Mouse (Mus musculus) olfactory bulb, adult 2 months (tissue): ENCODE data around the gene Cd276. TPM values are rescaled to one million over a fixed set of nuclear protein-coding genes. Genes with fewer than 3 reads are reported as not detected.

Experiments
- H3K27ac ChIP-seq: fragments of 200-500 bp; 2 replicates; pipeline ENCODE4 v1.5.1; 2012; ENCODE audit warnings: low read depth, low read length; ENCODE audit not compliant: insufficient read depth
- H3K4me1 ChIP-seq: fragments of 200-500 bp; 2 replicates; pipeline ENCODE4 v1.6.1; 2012; ENCODE audit warnings: low read length; ENCODE audit not compliant: control insufficient read depth, insufficient read depth
- H3K4me3 ChIP-seq: fragments of 200-500 bp; 2 replicates; pipeline ENCODE4 v1.5.1; 2012; ENCODE audit warnings: mild to moderate bottlenecking, low read depth, low read length, moderate library complexity; ENCODE audit not compliant: insufficient read depth
- CTCF ChIP-seq: fragments of 200-500 bp; IDR thresholded peaks from 2 replicates; pipeline ENCODE4 v1.5.1; 2012; ENCODE audit warnings: low read depth, mild to moderate bottlenecking, low read length, moderate library complexity; ENCODE audit not compliant: insufficient read depth
- POLR2A ChIP-seq: fragments of 200-500 bp; IDR thresholded peaks from 2 replicates; pipeline ENCODE4 v1.6.1; 2012; ENCODE audit warnings: mild to moderate bottlenecking, low read depth, low read length, moderate library complexity; ENCODE audit not compliant: insufficient read depth
- WGBS: fragments of 180-500 bp; shearing (Covaris S2); methylation state at CpG from one replicate; pipeline ENCODE4 v1.1.7; 2018; 5-methylcytosine and 5-hydroxymethylcytosine counted together
- polyA plus RNA-seq: library from polyadenylated mRNA; stranded (reverse); fragments of >200 nt; gene quantifications from 2 replicates; pipeline ENCODE4 v1.2.4, GENCODE M21; 2012; ENCODE audit warnings: low replicate concordance; ENCODE audit not compliant: missing spikeins, insufficient read depth, insufficient read length

The Cd276 gene
- polyA plus RNA-seq, 1 experiment: not detected

- WGBS: 42% methylated on average over 4 of the region's 4 CpGs
These were observed 33.3 kb downstream of the Cd276 start for GRCm38 (mm10) chr9:58521883-58522423.

DNA sequence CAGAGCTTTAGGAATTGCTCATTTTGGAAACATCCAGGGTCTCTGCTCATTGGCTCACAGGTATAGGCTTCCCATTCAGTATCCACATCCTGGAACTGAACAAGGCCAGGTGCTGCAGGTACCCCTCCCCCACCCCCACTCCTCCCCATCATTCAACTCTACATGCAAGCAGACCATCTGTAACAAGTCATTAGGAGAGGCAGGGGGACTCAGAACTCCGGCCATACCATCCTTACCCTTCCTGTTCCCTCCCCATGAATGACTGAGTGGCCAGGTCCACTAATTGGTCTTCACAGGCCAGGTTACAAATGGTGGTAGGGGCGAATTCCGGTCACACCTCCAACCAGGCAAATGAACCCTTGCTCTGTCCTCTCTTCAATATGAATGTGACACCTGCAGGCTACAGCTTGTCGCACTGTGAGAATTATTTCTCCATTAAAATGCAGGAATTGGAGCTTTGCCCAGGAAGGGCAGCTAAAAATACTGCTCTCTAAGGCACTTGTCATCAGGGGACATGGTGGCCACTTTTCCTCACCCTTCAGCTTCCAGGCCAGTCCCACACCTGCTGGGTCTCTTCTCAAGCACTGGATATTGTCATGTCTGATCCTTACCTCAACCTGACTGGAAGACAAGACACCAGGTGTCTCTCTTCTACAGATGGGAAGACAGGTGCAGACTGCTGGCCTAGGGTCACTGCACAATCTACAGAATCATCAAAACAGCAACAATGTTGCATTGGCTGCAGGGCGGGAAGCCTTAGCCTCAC, 34.2 kb downstream of the Cd276 start:
- Histone ChIP-seq H3K4me1 (0 out of 2 replicates have a peak, but pooled peaks cover 4% of the 10 kb centered on the region), H3K27ac (no peak overlapping the region), H3K4me3 (no peak overlapping the region)
- WGBS: 69% methylated on average over 5 of the region's 5 CpGs
- TF ChIP-seq POLR2A: no peak

More at GRCm38 (mm10) chr9:58521883-58522423, 33.3 kb downstream of the Cd276 start:
- TF ChIP-seq CTCF (no peak), POLR2A (no peak)
- Histone ChIP-seq H3K4me1 (0 out of 2 replicates have a peak, but pooled peaks cover 4% of the 10 kb centered on the region), H3K4me3 (no peak overlapping the region), H3K27ac (no peak overlapping the region)

- no peak for TF ChIP-seq POLR2A
- TF ChIP-seq CTCF: no peak
- H3K4me1 ChIP-seq: 0 out of 2 replicates have a peak, but pooled peaks cover 4% of the 10 kb centered on the region
- WGBS: 91% methylated on average over 3 of the region's 3 CpGs
- no peak overlapping the region for H3K4me3 ChIP-seq
- H3K27ac ChIP-seq: no peak overlapping the region
These were observed 35.3 kb downstream of the Cd276 start for GRCm38 (mm10) chr9:58519953-58520352.

GRCm38 (mm10) chr9:58517866-58518750, 37.1 kb downstream of the Cd276 start:
- H3K4me1 ChIP-seq: 0 out of 2 replicates have a peak, but pooled peaks cover 7% of the 10 kb centered on the region
- H3K4me3 ChIP-seq: no peak overlapping the region
- TF ChIP-seq POLR2A: no peak
- no peak for TF ChIP-seq CTCF
- H3K27ac ChIP-seq: no peak overlapping the region
- WGBS: 37% methylated on average over 9 of the region's 9 CpGs

DNA sequence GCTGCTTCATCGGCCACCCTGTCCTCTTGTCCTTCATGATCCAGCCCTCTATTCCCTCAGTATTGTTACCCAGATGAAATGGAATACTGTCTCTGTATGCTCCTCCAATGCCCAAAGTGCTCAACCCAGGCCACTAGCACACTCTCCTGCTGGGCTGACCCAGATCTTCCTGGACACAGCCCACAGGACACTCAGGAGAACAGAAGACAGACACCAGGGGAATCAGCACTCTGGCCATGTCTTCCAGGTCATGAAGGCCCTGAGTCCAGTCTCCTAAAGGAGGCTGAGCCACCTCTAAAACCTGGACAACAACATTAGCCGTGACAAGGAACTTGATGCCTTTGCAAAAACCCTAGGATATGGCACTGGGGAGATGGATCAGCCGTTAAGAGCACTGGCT, 38.8 kb downstream of the Cd276 start:
- 87% methylated on average over 3 of the region's 3 CpGs for WGBS
- Histone ChIP-seq H3K27ac (no peak overlapping the region), H3K4me1 (0 out of 2 replicates have a peak, but pooled peaks cover 7% of the 10 kb centered on the region), H3K4me3 (no peak overlapping the region)
- TF ChIP-seq POLR2A (no peak), CTCF (no peak)

- 52% methylated on average over 5 of the region's 5 CpGs for WGBS
- H3K27ac ChIP-seq: no peak overlapping the region
- H3K4me3 ChIP-seq: no peak overlapping the region
- 0 out of 2 replicates have a peak, but pooled peaks cover 5% of the 10 kb centered on the region for H3K4me1 ChIP-seq
- TF ChIP-seq POLR2A: no peak
- no peak for TF ChIP-seq CTCF
These were observed 41.5 kb downstream of the Cd276 start for GRCm38 (mm10) chr9:58513749-58514148.

- Histone ChIP-seq H3K4me1 (0 out of 2 replicates have a peak, but pooled peaks cover 3% of the 10 kb centered on the region), H3K4me3 (no peak overlapping the region), H3K27ac (no peak overlapping the region)
- no peak for TF ChIP-seq CTCF
- TF ChIP-seq POLR2A: no peak
- WGBS: 93% methylated on average over 5 of the region's 5 CpGs
These were observed 44.8 kb downstream of the Cd276 start for GRCm38 (mm10) chr9:58510452-58510851.

- H3K27ac ChIP-seq: no peak overlapping the region
- TF ChIP-seq POLR2A (no peak), CTCF (no peak)
- H3K4me3 ChIP-seq: no peak overlapping the region
- WGBS: 70% methylated on average over 8 of the region's 8 CpGs
- no peaks in the 10 kb centered on the region for H3K4me1 ChIP-seq
These were observed 47.8 kb downstream of the Cd276 start for GRCm38 (mm10) chr9:58507216-58508005.
